Mouse (Mus musculus) lung, postnatal 0 days (tissue): ENCODE measurements at regions not wholly inside any gene's neighbourhood (a gene's known extent, or its start where the extent isn't known, plus 50 kb on each side); places are given as distances from the start of the nearest gene placed in this dataset.
"Not testable (repeated sequence)": the region's sequence is repeated elsewhere in the genome, so short reads cannot be mapped to it uniquely, and the experiment has no call there.

ENCODE experiments used
- ATAC-seq: fragments of 200-750 bp; cut with Nextera tagmentation; 2 replicates; pipeline ENCODE4 v1.8.0; 2017; ENCODE audit warnings: moderate library complexity
- DNase-seq: peaks from one replicate; pipeline ENCODE4 v3.0.0-alpha.2; 2016; ENCODE audit warnings: low spot score
- H3K27ac ChIP-seq: fragments of 300-500 bp; sonication (generic); 2 replicates; pipeline ENCODE4 v1.5.1; 2014; ENCODE audit warnings: antibody characterized with exemption, mild to moderate bottlenecking, low read length, mixed read lengths
- H3K27me3 ChIP-seq: fragments of 300-500 bp; sonication (generic); replicated peaks from 2 replicates; pipeline ENCODE4 v1.6.1; 2014; ENCODE audit warnings: low read length, mixed read lengths; ENCODE audit not compliant: insufficient read depth
- H3K36me3 ChIP-seq: fragments of 300-500 bp; sonication (generic); 2 replicates; pipeline ENCODE4 v1.6.1; 2014; ENCODE audit warnings: low read length, mixed read lengths; ENCODE audit not compliant: insufficient read depth
- H3K4me1 ChIP-seq: fragments of 300-500 bp; sonication (generic); 2 replicates; pipeline ENCODE4 v1.6.1; 2014; ENCODE audit warnings: antibody characterized with exemption, low read depth, low read length, mixed read lengths; ENCODE audit not compliant: insufficient read depth
- H3K4me2 ChIP-seq: fragments of 300-500 bp; sonication (generic); replicated peaks from 2 replicates; pipeline ENCODE4 v1.6.1; 2014; ENCODE audit warnings: low read depth, mild to moderate bottlenecking, low read length, moderate library complexity, mixed read lengths
- H3K4me3 ChIP-seq: fragments of 300-500 bp; sonication (generic); 2 replicates; pipeline ENCODE4 v1.5.1; 2014; ENCODE audit warnings: low read depth, low read length
- H3K9ac ChIP-seq: fragments of 300-500 bp; sonication (generic); replicated peaks from 2 replicates; pipeline ENCODE4 v1.6.1; 2014; ENCODE audit warnings: low read depth, mild to moderate bottlenecking
- H3K9me3 ChIP-seq: fragments of 300-500 bp; sonication (generic); 2 replicates; pipeline ENCODE4 v1.6.1; 2016; ENCODE audit warnings: low read length, mixed read lengths
- CTCF ChIP-seq: IDR thresholded peaks from 2 replicates; pipeline ENCODE4 v1.5.1; 2016; ENCODE audit warnings: antibody characterized with exemption, mild to moderate bottlenecking
- EP300 ChIP-seq: IDR thresholded peaks from 2 replicates; pipeline ENCODE4 v1.6.1; 2016; ENCODE audit warnings: antibody characterized with exemption, mild to moderate bottlenecking, control low read depth
- WGBS: fragments of 180-500 bp; shearing (Covaris S2); extraction: QIAGEN DNeasy Blood & Tissue Kit; methylation state at CpG from one replicate; pipeline ENCODE4 v1.1.7; 2014; 5-methylcytosine and 5-hydroxymethylcytosine counted together

DNA sequence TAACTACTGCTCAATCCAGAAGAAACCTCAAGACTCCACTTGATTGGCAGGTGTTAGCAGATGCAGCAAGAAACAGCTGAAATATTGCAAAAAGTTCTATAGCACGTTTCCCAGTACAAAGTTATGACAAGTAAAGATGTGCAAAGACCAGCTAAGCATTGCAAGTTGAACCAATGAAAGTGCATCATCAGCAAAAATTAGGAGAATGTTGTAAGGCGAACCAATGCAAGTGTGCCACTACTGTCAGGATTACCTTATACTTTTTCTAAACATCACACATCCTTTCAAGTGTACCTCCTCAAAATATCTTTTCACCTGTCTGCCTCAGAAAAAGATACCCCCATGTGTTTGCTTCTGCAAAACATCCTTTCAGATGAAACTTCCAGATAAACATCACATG is 244.7 kb downstream of the Slco6d1 start:
- Histone ChIP-seq H3K4me2 (no peak overlapping the region), H3K4me1 (no peaks in the 10 kb centered on the region), H3K9ac (no peak overlapping the region), H3K27ac (no peak overlapping the region), H3K4me3 (no peak overlapping the region), H3K27me3 (no peaks in the 10 kb centered on the region), H3K36me3 (no peaks in the 10 kb centered on the region), H3K9me3 (no peaks in the 10 kb centered on the region)
- DNase-seq: no peak
- WGBS: 65% methylated on average over 2 of the region's 2 CpGs
- ATAC-seq: no peak
- no peak for TF ChIP-seq EP300
- no peak for TF ChIP-seq CTCF

DNA sequence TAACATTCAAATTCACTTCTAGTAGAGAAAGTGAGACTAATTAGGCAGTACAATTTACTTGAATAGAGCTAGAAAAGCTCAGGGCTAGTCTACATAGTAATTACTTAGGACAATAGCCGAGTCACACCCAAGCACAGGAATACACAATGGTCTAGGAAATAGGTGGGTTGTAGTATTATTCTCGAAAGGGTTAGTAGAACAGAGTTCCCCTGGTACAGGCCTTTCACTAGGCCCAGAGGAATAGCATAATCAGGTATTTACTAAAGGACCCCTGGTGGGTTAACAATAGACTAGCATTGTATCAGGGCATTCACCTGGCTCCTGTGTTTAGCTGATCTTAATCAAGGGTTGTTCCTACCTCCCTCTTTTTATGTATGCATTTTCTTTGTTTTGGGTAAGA is 246.5 kb downstream of the Slco6d1 start:
- not testable (repeated sequence) for H3K9me3 ChIP-seq, H3K9ac ChIP-seq, H3K36me3 ChIP-seq, H3K27ac ChIP-seq, H3K4me1 ChIP-seq, H3K4me2 ChIP-seq, H3K4me3 ChIP-seq, DNase-seq, H3K27me3 ChIP-seq, ATAC-seq
- 74% methylated on average over 2 of the region's 2 CpGs for WGBS

DNA sequence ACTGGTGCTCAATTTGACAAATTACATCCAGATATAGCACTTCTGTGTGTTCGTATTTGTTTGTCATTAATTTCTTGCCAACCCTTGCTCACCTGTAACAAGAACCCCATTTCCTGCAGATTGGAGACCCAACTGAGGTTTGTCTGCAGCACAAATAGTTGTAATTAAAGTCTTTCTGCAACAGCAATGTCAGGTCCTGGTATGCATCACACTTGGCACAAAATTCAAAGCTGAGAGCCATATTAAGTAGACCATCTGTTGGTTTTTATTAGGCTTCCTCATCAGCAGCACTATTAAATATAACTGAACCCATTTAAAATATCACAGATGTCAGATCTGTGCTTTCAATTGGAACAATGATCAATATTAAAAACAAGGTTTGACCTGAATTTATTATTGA is 247.0 kb downstream of the Slco6d1 start:
- H3K27me3 ChIP-seq: no peaks in the 10 kb centered on the region
- no peak overlapping the region for H3K9ac ChIP-seq
- ATAC-seq: no peak
- H3K4me3 ChIP-seq: no peak overlapping the region
- H3K4me1 ChIP-seq: no peaks in the 10 kb centered on the region
- no peak overlapping the region for H3K4me2 ChIP-seq
- no peak overlapping the region for H3K27ac ChIP-seq
- H3K36me3 ChIP-seq: no peaks in the 10 kb centered on the region
- WGBS: 70% methylated on average over 1 of the region's 1 CpGs
- no peaks in the 10 kb centered on the region for H3K9me3 ChIP-seq
- TF ChIP-seq CTCF (no peak), EP300 (no peak)
- no peak for DNase-seq

DNA sequence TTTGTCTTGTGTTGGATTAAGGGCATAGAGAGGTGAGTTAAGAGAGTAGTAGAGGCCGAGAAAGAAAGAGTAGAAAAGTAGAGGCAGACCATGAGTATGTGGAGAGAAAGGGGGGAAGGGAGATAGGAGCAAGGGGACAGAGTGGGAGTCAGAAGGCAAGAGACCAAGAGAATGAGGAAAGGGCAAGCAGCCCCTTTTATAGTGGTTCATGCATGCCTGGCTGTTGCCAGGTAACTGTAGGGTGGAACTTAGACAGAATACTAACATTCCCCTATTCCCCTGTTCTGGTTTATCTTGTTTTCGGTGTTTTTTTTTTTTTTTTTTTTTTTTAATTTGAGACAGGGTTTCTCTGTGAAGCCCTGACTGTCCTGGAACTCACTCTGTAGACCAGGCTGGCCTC is 247.7 kb downstream of the Slco6d1 start:
- ATAC-seq (no peak), DNase-seq (no peak)
- WGBS: 76% methylated on average over 2 of the region's 2 CpGs
- no peak overlapping the region for H3K9ac ChIP-seq
- H3K9me3 ChIP-seq: no peaks in the 10 kb centered on the region
- no peak overlapping the region for H3K27ac ChIP-seq
- TF ChIP-seq CTCF (no peak), EP300 (no peak)
- no peaks in the 10 kb centered on the region for H3K27me3 ChIP-seq
- H3K4me1 ChIP-seq: no peaks in the 10 kb centered on the region
- no peaks in the 10 kb centered on the region for H3K36me3 ChIP-seq
- H3K4me3 ChIP-seq: no peak overlapping the region
- H3K4me2 ChIP-seq: no peak overlapping the region

DNA sequence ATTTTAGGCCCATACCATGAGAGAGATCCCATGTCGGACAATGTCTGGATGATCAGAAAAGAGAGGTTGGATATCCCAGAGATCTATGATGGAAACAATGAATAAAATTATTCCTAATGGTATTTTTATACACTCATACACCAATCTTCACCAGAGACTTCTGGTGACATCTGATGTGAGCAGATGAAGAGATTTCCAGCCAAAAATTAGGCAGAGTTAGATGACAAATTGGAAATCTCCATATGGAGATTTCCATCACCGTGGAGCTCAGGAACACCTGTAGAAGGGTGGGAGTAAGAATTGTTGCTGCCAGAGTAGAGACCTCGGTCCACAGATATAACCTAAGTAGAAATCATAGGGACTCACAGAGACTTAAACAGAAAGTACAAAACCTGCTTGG is 257.8 kb downstream of the Slco6d1 start:
- Histone ChIP-seq H3K36me3 (no peaks in the 10 kb centered on the region), H3K4me2 (no peak overlapping the region), H3K27me3 (no peaks in the 10 kb centered on the region), H3K27ac (no peak overlapping the region), H3K4me1 (no peaks in the 10 kb centered on the region), H3K9me3 (no peaks in the 10 kb centered on the region), H3K4me3 (no peak overlapping the region), H3K9ac (no peak overlapping the region)
- ATAC-seq (no peak), DNase-seq (no peak)
- TF ChIP-seq CTCF: no peak
- no peak for TF ChIP-seq EP300
- WGBS: 77% methylated on average over 3 of the region's 3 CpGs

DNA sequence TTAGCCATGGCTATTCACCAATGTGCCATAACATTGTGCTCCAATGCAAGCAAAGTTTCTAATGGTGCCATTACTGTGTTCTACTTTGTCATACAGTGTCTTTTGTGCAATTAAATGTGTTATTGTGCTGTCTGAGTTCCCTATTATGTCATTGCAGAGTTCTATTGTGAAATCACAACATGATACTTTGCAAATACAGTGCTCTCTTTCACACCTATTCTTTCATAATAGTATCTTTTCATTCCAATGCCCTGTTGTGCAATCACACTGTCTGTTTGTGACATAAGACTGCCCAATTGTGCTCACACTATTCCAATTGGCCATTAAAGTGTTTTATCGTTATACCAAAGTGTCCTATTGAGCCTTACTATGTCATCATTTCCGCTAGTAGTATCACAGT is 292.9 kb downstream of the Slco6d1 start:
- DNase-seq (no peak), ATAC-seq (no peak)
- no peaks in the 10 kb centered on the region for H3K4me1 ChIP-seq
- no peaks in the 10 kb centered on the region for H3K27me3 ChIP-seq
- no peak overlapping the region for H3K27ac ChIP-seq
- no peak overlapping the region for H3K4me3 ChIP-seq
- no peak overlapping the region for H3K9ac ChIP-seq
- WGBS: 73% methylated on average over 2 of the region's 2 CpGs
- no peaks in the 10 kb centered on the region for H3K9me3 ChIP-seq
- TF ChIP-seq EP300: no peak
- no peak for TF ChIP-seq CTCF
- no peaks in the 10 kb centered on the region for H3K36me3 ChIP-seq
- H3K4me2 ChIP-seq: no peak overlapping the region

DNA sequence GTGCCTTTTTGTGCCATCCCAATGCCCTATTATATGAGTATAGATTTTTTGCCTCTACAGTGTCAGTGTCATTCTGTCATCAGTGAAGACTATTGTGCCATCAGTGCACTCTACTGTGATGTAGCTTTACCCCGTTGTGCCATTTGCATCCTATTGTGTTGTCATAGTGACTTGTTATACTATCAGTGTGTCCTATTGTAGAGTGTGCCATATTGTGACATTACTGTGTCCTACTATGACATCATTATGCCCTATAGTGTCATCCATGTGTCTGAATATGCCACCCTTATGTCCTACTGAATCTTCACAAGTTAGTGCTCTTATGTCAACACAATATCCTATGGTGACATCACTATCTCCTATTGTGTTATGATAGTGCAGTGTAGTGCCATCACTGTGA is 293.4 kb downstream of the Slco6d1 start:
- 88% methylated on average over 1 of the region's 1 CpGs for WGBS
- Histone ChIP-seq H3K9me3 (no peaks in the 10 kb centered on the region), H3K27ac (no peak overlapping the region), H3K9ac (no peak overlapping the region), H3K4me3 (no peak overlapping the region), H3K27me3 (no peaks in the 10 kb centered on the region), H3K36me3 (no peaks in the 10 kb centered on the region), H3K4me2 (no peak overlapping the region), H3K4me1 (no peaks in the 10 kb centered on the region)
- no peak for ATAC-seq
- no peak for DNase-seq
- no peak for TF ChIP-seq CTCF
- TF ChIP-seq EP300: no peak
